Mouse (Mus musculus): ENCODE data around the gene Fcgr1. TPM values are rescaled to one million over a fixed set of nuclear protein-coding genes. Genes with fewer than 3 reads are reported as not detected.
"Not testable (repeated sequence)": the region's sequence is repeated elsewhere in the genome, so short reads cannot be mapped to it uniquely, and the experiment has no call there.

The Fcgr1 gene
- total and polyA plus RNA-seq, 2 experiments from 2014 or later: 2.4 to 2.6 TPM

GRCm38 (mm10) chr3:96327131-96327530, 33.4 kb upstream of the Fcgr1 start:
- ATAC-seq (no peak), DNase-seq (ENCODE audit: low spot score) (peak; percentile 57)
- H3K27me3 ChIP-seq (ENCODE audit: insufficient read depth, low read length): peaks cover 69% of the 10 kb centered on the region
- no peaks in the 10 kb centered on the region for H3K4me1 ChIP-seq (ENCODE audit: insufficient read depth, low read length)
- no peak overlapping the region for H3K4me3 ChIP-seq (ENCODE audit: low read length)
- no peak overlapping the region for H3K9ac ChIP-seq (replicated peaks; ENCODE audit: low read length)
- H3K27ac ChIP-seq: no peak overlapping the region
- H3K36me3 ChIP-seq (ENCODE audit: insufficient read depth, low read length): no peaks in the 10 kb centered on the region
- H3K4me2 ChIP-seq (ENCODE audit: low read depth, low read length): no peak overlapping the region
- WGBS: under 1% methylated on average over 6 of the region's 6 CpGs
- peak; percentile 66 for TF ChIP-seq CTCF (IDR thresholded peaks at IDR 0.05; ENCODE audit: low read depth)
- H3K9me3 ChIP-seq (ENCODE audit: low read length): no peaks in the 10 kb centered on the region

GRCm38 (mm10) chr3:96323806-96324205, 30.0 kb upstream of the Fcgr1 start:
- WGBS: 62% methylated on average over 6 of the region's 6 CpGs
- DNase-seq (ENCODE audit: low spot score): not testable (repeated sequence)

GRCm38 (mm10) chr3:96322609-96323008, 28.8 kb upstream of the Fcgr1 start:
- Histone ChIP-seq H3K27ac (no peak overlapping the region), H3K4me1 (ENCODE audit: insufficient read depth, low read length) (no peaks in the 10 kb centered on the region), H3K9me3 (ENCODE audit: low read length) (no peaks in the 10 kb centered on the region), H3K4me3 (ENCODE audit: low read length) (no peak overlapping the region), H3K27me3 (ENCODE audit: insufficient read depth, low read length) (peaks cover 40% of the 10 kb centered on the region), H3K36me3 (ENCODE audit: insufficient read depth, low read length) (no peaks in the 10 kb centered on the region), H3K4me2 (ENCODE audit: low read depth, low read length) (no peak overlapping the region), H3K9ac (replicated peaks; ENCODE audit: low read length) (no peak overlapping the region)
- no peak for DNase-seq (ENCODE audit: low spot score)
- ATAC-seq: no peak
- no peak for TF ChIP-seq CTCF (IDR thresholded peaks at IDR 0.05; ENCODE audit: low read depth)
- WGBS: 15% methylated on average over 10 of the region's 10 CpGs

More at GRCm38 (mm10) chr3:96323806-96324205, 30.0 kb upstream of the Fcgr1 start:
- not testable (repeated sequence) for H3K4me2 ChIP-seq (ENCODE audit: low read depth, low read length); H3K9me3 ChIP-seq (ENCODE audit: low read length); H3K4me3 ChIP-seq (ENCODE audit: low read length); H3K9ac ChIP-seq (replicated peaks; ENCODE audit: low read length); H3K36me3 ChIP-seq (ENCODE audit: insufficient read depth, low read length); ATAC-seq; H3K4me1 ChIP-seq (ENCODE audit: insufficient read depth, low read length); H3K27ac ChIP-seq
- peaks cover 43% of the 10 kb centered on the region for H3K27me3 ChIP-seq (ENCODE audit: insufficient read depth, low read length)

- Histone ChIP-seq H3K4me1 (ENCODE audit: insufficient read depth, low read length) (no peaks in the 10 kb centered on the region), H3K9ac (replicated peaks; ENCODE audit: low read length) (no peak overlapping the region), H3K9me3 (ENCODE audit: low read length) (no peaks in the 10 kb centered on the region), H3K36me3 (ENCODE audit: insufficient read depth, low read length) (no peaks in the 10 kb centered on the region), H3K27ac (no peak overlapping the region), H3K4me3 (ENCODE audit: low read length) (no peak overlapping the region), H3K27me3 (ENCODE audit: insufficient read depth, low read length) (peaks cover 37% of the 10 kb centered on the region), H3K4me2 (ENCODE audit: low read depth, low read length) (no peak overlapping the region)
- 12% methylated on average over 15 of the region's 15 CpGs for WGBS
- DNase-seq (ENCODE audit: low spot score) (no peak), ATAC-seq (no peak)
- TF ChIP-seq CTCF (IDR thresholded peaks at IDR 0.05; ENCODE audit: low read depth): no peak
Measured at GRCm38 (mm10) chr3:96321891-96322290, 28.1 kb upstream of the Fcgr1 start.

GRCm38 (mm10) chr3:96320003-96320402, 26.2 kb upstream of the Fcgr1 start:
- not testable (repeated sequence) for ATAC-seq; H3K4me2 ChIP-seq (ENCODE audit: low read depth, low read length); H3K9me3 ChIP-seq (ENCODE audit: low read length); H3K4me3 ChIP-seq (ENCODE audit: low read length); H3K36me3 ChIP-seq (ENCODE audit: insufficient read depth, low read length); H3K4me1 ChIP-seq (ENCODE audit: insufficient read depth, low read length); DNase-seq (ENCODE audit: low spot score); H3K9ac ChIP-seq (replicated peaks; ENCODE audit: low read length); H3K27ac ChIP-seq
- WGBS: 92% methylated on average over 11 of the region's 13 CpGs
- H3K27me3 ChIP-seq (ENCODE audit: insufficient read depth, low read length): peaks cover 18% of the 10 kb centered on the region

GRCm38 (mm10) chr3:96312341-96313098, 18.8 kb upstream of the Fcgr1 start:
- ATAC-seq (0 out of 2 replicates have a peak, but pooled peaks have one; percentile 35), DNase-seq (ENCODE audit: low spot score) (no peak)
- Histone ChIP-seq H3K4me2 (ENCODE audit: low read depth, low read length) (no peak overlapping the region), H3K9ac (replicated peaks; ENCODE audit: low read length) (no peak overlapping the region), H3K27ac (no peak overlapping the region), H3K4me3 (ENCODE audit: low read length) (no peak overlapping the region), H3K27me3 (ENCODE audit: insufficient read depth, low read length) (no peaks in the 10 kb centered on the region), H3K36me3 (ENCODE audit: insufficient read depth, low read length) (no peaks in the 10 kb centered on the region), H3K4me1 (ENCODE audit: insufficient read depth, low read length) (no peaks in the 10 kb centered on the region), H3K9me3 (ENCODE audit: low read length) (no peaks in the 10 kb centered on the region)
- 48% methylated on average over 8 of the region's 8 CpGs for WGBS
- no peak for TF ChIP-seq CTCF (IDR thresholded peaks at IDR 0.05; ENCODE audit: low read depth)

GRCm38 (mm10) chr3:96309441-96309840, 15.7 kb upstream of the Fcgr1 start:
- H3K36me3 ChIP-seq (ENCODE audit: insufficient read depth, low read length): no peaks in the 10 kb centered on the region
- H3K4me2 ChIP-seq (ENCODE audit: low read depth, low read length): no peak overlapping the region
- no peak overlapping the region for H3K4me3 ChIP-seq (ENCODE audit: low read length)
- H3K27ac ChIP-seq: no peak overlapping the region
- no peaks in the 10 kb centered on the region for H3K27me3 ChIP-seq (ENCODE audit: insufficient read depth, low read length)
- TF ChIP-seq CTCF (IDR thresholded peaks at IDR 0.05; ENCODE audit: low read depth): no peak
- 68% methylated on average over 3 of the region's 3 CpGs for WGBS
- no peaks in the 10 kb centered on the region for H3K4me1 ChIP-seq (ENCODE audit: insufficient read depth, low read length)
- H3K9me3 ChIP-seq (ENCODE audit: low read length): no peaks in the 10 kb centered on the region
- ATAC-seq: no peak
- no peak for DNase-seq (ENCODE audit: low spot score)
- no peak overlapping the region for H3K9ac ChIP-seq (replicated peaks; ENCODE audit: low read length)
